Mouse (Mus musculus) lung, adult 18-20 months (tissue): ENCODE measurements around the gene Tns2.
"Not testable (repeated sequence)": the region's sequence is repeated elsewhere in the genome, so short reads cannot be mapped to it uniquely, and the experiment has no call there.

ENCODE experiments used
- DNase-seq, 2 experiments: peaks; one replicate each; pipeline ENCODE4 v3.0.0; 2022; ENCODE audit warnings: mixed read lengths in 2 of 2

The Tns2 gene

DNA sequence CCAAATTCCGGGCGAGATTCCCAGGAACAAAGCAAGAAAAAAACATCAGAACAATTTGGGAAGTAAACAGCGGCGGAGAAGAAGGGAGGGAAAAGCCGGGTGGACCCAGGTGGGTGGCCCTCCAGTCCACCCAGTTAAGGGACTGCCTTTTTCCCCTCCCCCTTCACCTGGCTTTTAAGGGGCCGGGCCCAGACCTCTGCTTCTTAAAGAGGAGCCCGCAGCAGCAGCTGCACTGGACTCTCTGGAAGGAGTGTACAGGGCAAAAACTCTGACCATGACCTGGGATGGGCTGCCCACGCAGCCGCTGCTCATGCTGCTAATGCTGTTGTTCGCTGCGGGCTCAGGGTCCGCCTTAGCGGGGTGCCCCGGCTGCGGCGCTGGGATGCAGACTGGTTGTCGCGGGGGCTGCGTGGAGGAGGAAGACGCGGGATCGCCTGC is 44.1 kb downstream of the Tns2 start, which contains the start of gene Igfbp6:
TSS of gene Igfbp6 (plus strand) at position 89 of the 438 bp plus-strand sequence.
- DNase-seq = peak; percentile 69 to 70

DNA sequence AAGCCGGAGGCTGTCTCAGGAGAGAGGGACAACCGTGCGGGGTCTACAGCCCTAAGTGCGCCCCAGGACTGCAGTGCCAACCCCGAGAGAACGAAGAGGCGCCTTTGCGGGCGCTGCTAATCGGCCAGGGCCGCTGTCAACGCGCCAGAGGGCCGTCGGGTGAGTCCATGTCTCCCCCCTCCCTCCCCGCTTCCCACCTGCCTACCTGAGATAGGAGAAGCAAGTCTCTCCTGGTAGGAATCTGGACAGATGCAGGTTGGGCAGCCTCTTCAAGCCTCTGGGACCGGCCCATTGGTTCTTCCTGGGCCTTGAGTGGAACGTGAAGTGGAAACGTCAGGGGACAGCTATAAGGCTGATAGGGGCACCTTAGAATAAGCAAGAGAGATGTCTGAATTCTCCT is 44.5 kb downstream of the Tns2 start:
- DNase-seq = peak; percentile 17 to 39

DNA sequence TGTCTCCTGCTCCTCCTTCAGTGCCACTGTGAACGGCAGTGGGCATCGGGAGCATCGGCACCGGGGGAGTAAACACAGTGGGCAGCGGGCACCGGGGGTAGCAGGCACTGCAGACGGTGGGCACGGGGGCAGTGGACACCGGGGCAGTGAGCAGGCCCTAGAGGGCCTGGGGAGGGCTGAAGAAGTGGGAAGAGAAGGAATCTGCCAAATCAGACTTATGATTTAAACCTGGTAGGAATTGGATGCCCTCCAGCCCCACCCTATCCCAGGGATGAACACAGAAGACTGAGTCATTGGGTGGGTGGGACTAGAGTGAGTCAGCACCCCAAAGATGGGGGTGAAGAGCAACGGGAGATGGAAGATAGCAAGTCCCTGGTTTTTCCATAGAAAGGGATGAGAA is 45.1 kb downstream of the Tns2 start:
- peak; percentile 44 to 55 for DNase-seq

DNA sequence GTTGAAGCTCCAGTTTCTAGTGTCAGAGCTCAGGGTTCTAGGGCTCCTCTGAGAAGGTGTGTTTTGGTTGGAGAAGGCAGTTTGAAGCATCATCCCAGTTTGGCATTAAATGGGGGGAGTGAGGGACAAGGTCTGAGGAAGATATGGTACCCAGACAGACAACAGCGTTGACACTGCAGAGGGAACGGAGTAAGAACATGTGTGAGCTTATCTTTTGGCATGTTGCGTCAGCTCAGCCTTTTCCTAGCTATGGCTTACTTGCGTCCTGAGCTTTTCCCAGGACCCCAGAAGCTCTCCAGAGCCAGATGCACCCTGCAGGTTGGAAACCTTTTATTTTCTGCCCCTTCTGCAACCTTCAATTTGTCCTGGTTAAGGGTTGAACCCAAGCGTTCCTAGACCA is 45.9 kb downstream of the Tns2 start:
- no peak for DNase-seq

DNA sequence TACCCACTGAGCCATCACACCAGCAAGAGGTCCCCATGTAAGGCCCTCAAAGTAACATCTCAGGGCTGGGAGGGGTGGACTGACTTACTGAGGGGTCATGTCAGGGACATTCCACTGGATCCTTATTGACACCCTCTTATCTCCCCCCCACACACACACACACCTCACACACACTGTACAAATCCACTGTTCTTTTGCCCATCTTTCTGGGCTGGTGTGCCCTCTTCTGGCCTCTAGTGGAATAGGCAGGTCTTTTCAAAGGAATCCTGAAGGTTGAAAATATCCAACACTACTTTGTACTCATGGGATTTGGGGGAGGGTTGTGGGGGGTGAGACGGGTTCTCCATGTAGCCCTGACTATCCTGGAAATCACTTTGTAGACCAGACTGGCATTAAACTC is 46.7 kb downstream of the Tns2 start:
- peak; percentile 44 to 65 for DNase-seq

DNA sequence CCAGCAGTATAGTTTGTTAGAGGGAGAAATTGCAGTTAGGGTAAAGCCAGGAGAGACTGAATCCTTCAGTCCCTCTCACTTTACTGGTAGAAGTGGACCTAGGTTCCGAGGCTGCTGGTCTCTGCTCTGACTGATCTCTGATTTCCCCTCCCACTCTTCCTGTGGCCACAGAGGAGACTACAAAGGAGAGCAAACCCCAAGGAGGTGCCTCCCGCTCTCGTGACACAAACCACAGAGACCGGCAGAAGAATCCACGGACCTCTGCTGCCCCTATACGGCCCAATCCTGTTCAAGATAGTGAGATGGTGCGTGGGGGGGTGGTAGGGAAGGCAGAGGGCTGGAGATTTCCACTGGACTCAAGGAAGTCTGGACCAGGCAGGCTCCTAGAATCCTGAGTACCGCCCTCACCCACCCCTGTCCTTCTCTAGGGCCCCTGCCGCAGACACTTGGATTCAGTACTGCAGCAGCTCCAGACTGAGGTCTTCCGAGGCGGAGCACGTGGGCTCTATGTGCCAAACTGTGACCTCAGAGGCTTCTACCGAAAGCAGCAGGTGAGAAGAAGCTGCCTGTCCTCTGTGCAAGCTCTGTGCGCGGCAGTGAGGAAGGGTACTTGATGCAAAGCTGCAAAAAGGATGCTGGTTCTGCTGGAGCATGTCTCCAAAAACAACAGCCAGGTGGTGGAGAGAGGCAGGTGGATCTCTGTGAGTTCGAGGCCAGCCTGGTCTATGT is 47.6 kb downstream of the Tns2 start:
- DNase-seq = no peak

DNA sequence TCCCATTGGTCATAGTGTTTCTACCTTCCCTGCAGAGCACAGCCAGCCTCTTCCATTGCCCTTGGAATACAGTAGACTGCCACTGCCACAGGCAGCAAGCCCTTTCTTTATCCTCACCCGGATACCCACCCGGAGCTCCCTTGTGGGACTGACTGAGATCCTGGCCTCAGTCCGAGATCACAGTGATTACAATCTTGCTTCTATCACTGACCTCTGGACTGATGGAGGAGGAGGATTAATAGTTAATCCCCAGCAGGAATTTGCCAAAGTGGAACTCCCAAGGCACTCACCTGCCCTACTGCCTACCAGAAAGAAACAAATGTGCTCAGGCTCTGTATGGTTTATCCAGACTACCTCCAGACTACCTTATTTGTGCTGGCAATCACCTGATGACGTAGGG is 49.3 kb downstream of the Tns2 start:
- no peak for DNase-seq

DNA sequence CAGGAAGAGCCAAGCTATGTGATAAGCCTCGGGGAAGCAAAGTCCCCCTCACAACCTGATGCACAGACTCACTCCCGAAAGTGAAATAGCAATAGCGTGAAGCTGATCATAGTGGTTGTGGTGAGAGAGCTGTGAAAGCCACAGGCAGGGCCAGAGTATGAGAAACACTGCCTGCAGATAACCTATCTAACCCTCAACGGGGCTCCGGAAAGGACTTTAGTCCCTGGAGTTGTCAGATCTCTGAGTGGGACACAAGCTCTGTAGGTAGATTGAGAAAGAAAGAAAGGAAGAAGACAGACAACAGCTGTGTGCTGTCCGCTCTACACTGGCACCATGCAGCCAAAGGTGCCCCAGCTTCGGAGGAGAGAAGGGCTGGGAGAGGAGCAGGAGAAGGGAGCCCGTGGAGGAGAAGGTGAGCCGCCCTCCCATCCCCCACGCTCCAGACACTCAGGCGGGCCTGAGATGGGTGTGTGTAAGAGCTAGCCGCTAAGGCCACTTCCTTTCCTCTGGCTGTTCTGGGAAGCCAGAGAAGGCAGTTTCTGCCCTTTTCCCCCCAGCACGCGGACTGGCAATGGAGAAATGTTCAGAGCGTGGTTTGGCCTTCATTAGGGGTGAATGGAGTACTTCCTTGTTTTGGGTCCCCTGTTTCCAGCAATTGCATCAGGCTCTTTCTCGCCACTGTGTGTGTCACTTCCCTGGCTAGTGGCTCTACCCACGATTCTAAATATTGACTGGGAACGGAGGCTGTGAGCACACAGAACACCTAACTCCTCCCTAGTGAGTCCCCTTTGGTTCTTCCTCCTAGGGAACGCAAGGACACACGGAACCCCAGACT is 50.3 kb downstream of the Tns2 start, which contains the start of gene Soat2:
TSS of gene Soat2 (plus strand) at position 226 of the 835 bp plus-strand sequence.
- peak; percentile 70 to 71 for DNase-seq

DNA sequence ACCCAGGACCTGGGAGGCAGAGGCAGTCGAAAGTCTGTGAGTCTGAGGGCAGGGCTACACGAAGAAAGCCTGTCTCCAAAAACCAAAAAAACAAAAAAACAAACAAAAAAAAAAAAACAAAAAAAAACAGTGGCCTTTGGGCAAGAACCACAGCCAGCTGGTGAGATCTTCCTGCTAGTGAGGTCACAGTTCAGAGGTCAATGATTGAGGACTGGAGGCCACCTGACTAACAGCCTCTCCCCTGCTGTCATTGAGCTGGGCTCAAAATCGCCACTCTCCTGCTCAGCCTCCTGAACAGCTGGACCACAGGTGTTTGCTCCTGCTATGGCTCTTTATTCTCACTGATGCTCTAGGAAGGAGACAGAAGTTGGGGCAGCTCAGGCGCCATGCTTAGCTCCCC is 52.4 kb downstream of the Tns2 start:
- DNase-seq = no peak

DNA sequence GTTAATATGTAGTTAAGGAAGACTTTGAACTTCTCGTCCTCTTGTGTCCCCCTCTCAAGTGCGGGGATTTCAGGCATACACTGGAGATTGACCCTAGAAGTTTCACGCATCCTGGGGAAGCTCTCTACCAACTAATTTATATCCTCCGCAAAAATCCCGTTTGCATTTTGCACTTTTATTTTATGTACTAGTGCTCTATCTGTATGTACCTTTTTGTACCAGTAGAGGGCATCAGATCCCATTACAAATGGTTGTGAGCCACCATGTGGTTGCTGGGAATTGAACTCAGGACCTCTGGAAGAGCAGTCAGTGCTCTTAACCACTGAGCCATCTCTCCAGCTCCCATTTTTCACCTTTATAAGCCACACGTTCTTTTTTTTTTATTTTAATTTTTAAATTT is 54.8 kb downstream of the Tns2 start:
- DNase-seq = not testable (repeated sequence)

DNA sequence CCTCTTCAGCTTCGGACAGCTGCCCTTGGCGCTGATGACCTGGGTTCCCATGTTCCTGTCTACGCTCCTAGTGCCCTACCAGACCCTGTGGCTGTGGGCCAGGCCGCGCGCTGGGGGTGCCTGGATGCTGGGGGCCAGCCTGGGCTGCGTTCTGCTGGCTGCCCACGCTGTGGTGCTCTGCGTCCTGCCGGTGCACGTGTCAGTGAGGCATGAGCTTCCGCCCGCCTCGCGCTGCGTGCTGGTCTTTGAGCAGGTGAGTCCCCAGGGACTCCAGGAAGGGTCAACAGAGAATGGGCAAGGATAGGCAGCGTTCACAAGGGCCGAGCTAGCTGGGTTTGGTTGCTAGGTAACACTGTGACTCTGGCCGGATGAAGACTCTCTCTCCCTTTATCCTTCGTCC is 56.6 kb downstream of the Tns2 start:
- peak in 1 of 2 experiments; percentile 32 for DNase-seq

DNA sequence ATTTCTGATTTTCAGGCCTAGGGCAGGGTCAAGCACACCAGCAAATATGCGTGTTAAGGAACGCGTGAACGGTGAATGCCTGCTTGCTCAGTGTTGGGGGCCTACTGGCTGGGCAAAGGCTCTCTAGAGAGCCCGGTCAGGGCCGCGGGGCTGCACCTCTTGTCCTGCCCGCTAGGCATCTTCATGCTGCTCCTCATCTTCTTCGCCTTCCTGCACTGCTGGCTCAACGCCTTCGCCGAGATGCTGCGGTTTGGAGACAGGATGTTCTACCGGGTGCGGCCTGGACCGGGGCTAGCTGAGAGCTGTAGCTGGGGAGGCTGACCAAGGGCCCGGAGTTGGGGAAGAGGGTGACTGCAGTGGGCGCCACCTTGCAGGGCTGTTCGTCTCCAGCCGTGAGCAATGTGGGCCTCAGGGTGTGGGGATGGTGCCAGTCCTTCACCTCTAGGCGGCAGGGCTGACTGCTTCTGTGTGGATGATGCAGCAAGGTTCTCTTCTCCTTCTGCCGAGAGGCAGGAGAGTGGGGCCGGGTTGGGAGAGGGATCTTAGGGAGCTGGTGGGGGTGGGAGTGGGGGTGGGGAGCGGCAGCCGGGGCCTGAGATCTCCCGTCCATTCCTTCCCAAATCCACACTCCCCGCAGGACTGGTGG is 60.3 kb downstream of the Tns2 start:
- DNase-seq = no peak

DNA sequence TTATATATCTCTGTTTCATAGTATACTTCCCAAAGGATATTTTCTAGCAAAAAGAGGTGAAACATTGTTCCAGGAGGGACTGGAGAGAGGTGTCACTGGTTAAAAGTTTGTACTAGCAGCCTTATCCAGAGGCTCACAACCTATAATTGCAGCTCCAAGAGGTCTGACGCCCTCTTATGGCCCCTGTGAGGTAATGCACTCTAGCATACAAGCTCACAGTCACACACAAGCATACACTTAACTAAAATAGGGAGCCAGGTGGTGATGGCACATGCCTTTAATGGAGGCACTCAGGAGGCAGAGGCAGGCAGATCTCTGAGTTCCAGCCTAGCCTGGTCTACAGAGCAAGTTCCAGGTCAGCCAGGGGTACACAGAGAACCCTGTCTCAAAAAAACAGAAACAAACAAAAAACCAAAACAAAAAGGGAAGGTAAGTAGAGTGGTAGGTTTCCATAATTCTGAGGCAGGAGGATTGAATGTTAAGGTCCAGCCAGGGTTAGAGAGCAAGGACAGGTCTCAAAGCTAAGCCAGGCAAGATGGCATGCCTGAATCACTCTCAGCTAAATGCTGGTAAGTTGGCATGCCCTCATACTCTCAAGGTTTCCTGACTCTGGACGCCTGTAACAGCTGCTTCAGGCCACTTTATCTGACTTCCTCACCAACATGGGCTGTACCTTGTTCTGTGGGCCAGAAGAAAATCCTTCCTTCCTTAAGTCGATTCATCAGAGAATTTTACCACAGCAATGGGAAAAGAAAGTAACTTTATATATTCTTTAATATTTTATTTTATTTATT is 63.9 kb downstream of the Tns2 start:
- DNase-seq = no peak

DNA sequence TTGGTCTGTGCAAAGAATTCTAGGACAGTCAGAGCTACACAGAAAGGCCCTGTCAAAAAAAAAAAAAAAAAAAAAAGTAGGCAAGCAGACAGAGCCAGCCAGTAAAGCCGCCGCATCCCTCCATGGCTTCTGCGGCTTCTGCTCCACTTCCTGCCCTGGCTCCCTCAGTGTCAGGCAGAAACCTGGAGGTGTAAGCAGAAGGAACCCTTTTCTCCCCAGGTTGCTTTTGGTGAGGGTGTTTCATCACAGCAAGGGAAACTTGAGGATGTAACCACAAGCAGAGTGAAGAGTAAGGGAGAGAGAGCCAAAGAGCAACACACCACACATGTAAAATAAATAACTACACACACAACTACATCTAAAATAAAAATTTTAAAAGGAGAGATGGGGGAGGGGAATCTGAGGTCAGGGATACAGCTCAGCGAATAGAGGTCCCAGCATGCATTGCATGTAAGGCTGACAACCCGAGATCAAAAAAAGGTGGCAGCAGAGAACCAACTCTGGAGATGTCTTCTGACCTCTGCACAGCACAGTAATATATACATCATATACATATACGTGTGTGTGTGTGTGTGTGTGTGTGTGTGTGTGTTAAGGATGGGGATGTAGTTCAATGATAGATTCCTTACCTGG is 65.4 kb downstream of the Tns2 start:
- no peak for DNase-seq
